Mouse (Mus musculus) cerebellum, adult 2 months (tissue): ENCODE results near the gene Slc47a2.

Source experiments
- CTCF ChIP-seq: fragments of 200-500 bp; IDR thresholded peaks from 2 replicates; pipeline ENCODE4 v1.5.1; 2011; ENCODE audit warnings: low read depth, mild to moderate bottlenecking, control low read depth, low read length, moderate library complexity, borderline replicate concordance; ENCODE audit not compliant: insufficient read depth
- POLR2A ChIP-seq: fragments of 200-500 bp; IDR thresholded peaks from 2 replicates; pipeline ENCODE4 v1.6.1; 2011; ENCODE audit warnings: low read length, control low read depth, borderline replicate concordance; ENCODE audit not compliant: insufficient read depth

DNA sequence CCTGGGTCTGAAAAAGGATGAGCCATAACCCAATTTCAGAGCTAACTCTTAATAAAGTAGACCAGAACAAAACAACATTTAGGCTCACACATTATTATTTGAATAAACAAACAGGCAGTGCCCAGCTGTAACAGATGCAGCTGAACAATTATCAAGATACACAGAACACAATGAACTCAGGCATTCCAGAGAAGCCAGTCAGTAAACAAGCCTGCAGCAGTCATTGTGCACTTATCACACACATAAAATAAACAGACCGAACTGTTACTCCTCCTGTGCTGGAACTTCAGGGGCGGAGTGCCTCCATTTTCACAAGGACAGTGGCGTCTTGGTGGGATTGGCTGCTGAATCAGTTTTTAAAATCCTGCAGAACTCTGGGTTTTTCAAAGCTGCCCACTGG, 48.2 kb downstream of the Slc47a2 start:
- TF ChIP-seq CTCF, result no peak
- TF ChIP-seq POLR2A, result no peak
